Mouse (Mus musculus) right cerebral cortex, postnatal 10 days (tissue): ENCODE measurements around the gene Tmem253.
"Not testable (repeated sequence)": the region's sequence is repeated elsewhere in the genome, so short reads cannot be mapped to it uniquely, and the experiment has no call there.

Experiments used
- DNase-seq, 2 experiments: peaks; one replicate each; pipeline ENCODE4 v3.0.0; 2021; ENCODE audit warnings: low spot score in 2 of 2

Gene Tmem253

DNA sequence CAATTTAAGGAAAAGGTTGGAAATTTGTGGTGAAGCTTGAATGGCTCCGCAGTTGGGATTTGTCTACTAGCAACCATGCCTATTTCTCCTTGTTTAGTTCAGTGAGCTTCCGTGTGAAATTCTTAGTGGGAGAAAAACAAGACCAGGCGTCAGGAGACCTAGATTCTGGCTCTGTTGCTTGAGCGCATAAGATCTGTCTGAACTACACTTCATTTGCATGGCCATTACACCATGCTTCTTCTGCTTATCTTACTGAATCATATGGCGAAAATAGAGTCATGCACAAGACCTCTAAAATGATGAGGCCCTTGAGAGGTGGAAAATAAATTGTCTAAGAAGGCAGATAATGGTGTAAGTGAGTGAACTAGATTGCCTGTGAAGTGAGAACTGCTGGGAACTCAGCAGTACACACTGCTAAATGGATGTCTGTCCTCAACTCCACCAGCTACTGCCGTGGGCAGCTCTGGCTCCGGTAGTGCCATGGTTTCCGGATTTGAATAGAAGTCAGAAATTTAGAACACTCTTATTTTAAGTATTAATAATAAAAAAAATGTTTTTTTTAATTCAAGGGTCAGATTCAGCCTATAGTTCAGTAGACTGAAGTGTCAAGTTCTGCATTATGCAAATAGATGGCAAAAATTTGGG is 6.2 kb downstream of the Tmem253 start:
- no peak for DNase-seq

GRCm38 (mm10) chr14:52022244-52022708 is 6.8 kb downstream of the Tmem253 start:
- DNase-seq: no peak

- DNase-seq: peak; percentile 88 to 90
Observed at GRCm38 (mm10) chr14:52022709-52023459, 7.4 kb downstream of the Tmem253 start.

- DNase-seq: no peak
Observed at GRCm38 (mm10) chr14:52024133-52024532, 8.7 kb downstream of the Tmem253 start.

- no peak for DNase-seq
Observed at GRCm38 (mm10) chr14:52026342-52026741, 10.9 kb downstream of the Tmem253 start.

DNA sequence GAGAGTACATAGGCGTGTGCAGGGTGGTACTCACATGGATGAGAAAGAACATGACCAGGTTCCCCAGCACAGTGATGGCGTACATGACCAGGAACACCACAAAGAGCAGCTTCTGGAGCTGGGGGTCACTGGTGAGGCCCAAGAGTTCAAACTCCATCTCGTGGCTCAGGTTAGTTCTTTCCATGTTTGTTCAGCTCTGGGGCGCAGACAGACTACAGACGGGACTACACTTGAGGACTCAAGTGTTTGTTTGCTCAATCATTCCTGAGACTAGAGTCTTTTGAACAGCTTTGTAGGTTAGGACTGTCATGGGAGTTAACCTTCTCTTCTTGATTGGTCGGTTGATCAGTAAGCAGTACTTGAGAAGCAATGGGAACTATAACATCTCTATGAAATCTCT is 20.5 kb downstream of the Tmem253 start:
- no peak for DNase-seq

DNA sequence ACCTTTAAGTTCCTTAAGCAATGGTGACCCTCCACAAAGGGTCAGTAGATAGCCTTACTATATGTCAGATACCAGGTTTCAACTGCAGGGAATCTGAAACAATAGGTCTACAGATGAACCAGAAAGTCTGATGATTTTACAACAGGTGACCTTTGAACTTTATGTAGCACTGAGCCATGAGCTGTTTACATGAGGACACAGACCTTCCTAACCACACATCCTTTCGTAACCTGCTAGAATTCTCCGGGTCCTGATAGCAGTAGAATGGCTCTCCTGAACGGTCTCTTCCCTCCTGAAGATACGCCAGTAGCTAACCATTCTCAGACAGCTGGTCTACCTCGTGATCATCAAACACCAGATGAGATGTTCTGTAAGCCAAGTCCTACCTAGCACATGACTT is 23.9 kb downstream of the Tmem253 start:
- no peak for DNase-seq

- DNase-seq: not testable (repeated sequence)
Observed at GRCm38 (mm10) chr14:52042359-52042758, 26.9 kb downstream of the Tmem253 start, which contains the start of gene Olfr221. Gene Olfr221 (minus strand): TSS chr14:52042459.

DNA sequence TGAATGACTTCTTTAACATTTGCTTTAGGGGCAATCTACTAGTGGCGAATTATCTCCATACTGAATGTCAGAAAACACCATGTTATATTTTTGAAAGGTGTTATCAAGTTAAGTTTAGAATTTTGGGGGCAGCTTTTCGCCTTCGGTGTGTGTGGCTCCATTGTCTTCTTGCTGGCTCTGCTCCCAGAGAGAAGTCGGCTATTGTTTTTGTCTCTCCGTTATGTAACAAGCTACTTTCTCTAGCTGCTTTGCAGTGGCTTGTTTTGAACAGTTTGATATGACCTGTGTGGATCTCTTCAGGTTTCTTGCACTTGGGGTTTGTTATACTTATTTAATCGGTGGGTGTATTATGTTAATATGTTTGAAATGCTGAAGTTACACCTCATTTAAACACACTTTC is 28.0 kb downstream of the Tmem253 start:
- DNase-seq: no peak

DNA sequence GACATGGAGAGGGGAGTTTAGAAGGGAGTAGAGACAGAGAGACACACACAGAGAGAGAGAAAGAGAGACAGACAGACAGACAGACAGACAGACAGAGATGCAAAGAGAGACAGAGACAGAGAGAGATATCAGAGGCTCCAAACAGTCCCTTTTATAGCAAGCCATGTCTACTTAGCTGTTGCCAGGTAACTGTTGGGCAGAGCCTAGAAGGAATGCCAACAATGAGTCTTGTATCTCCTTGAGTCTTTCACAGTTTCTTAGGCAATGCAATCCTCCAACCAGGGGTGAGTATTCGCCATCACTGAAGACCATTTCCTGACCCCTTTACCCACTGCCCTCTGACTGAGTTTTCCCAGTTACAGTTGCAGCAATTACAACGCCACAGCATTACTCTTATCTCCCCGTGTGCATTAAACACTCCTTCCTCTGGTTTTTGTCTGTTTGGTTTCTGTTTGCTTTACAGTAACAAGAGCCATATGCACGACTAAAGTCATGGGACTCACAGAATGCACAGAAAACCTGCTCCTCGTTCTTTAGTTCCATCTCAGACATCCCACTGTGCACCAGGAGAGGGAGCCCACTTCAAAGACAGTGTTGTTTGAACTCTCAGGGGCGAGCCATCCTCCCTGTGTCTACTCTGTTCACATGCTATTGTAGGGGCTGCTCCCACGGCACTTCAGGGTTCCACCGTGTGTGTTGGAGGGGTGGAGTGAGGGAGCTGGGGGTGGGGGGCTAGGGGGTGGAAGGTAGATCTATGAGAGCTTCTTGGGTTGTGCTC is 29.6 kb downstream of the Tmem253 start:
- DNase-seq: peak; percentile 44 to 56

DNA sequence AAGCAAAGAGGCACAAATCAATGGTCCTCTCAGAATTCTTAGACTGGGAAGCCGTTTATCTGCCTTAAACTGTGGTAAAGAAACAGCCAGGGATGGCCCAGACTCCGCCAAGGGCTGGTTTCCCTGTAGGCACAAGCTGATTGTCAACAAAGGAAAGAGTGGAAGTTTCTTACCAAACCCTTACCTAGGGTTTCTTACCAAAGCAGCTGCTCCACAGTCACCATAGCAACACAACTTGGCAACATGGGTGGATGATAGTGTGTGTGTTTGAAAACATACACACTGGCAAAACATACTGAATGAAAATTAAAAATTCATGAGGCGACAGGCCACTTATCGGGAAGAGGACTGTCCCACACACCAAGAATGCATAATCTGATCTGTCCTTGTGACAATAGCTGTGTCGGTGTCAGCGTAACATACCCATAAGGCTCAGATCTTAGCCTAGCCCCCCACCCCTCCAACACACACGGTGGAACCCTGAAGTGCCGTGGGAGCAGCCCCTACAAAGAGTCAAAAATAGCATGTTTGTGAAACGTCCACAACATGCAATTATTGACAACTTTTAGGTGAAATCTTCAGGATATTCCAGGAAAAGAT is 30.6 kb downstream of the Tmem253 start:
- no peak for DNase-seq

GRCm38 (mm10) chr14:52052720-52053119 is 37.3 kb downstream of the Tmem253 start:
- not testable (repeated sequence) for DNase-seq

DNA sequence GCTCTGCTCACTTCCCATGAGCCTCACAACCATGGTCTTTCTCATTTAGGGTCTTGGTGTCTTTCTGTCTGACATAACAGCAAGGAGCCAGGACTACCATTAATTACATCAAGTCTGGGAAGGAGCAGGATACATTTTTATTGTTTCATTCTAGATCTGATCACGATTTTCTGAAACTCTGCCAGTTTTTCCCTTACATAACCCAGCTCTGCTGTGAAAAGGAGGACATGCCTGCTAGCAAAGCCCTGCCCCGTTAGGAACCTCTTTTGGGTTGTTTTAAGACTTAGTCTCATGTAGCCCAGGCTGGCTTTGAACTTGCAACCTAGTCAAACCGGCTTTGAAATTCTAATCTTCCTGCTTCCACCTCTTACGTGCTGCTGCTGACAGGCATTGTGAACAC is 44.5 kb downstream of the Tmem253 start:
- no peak for DNase-seq

DNA sequence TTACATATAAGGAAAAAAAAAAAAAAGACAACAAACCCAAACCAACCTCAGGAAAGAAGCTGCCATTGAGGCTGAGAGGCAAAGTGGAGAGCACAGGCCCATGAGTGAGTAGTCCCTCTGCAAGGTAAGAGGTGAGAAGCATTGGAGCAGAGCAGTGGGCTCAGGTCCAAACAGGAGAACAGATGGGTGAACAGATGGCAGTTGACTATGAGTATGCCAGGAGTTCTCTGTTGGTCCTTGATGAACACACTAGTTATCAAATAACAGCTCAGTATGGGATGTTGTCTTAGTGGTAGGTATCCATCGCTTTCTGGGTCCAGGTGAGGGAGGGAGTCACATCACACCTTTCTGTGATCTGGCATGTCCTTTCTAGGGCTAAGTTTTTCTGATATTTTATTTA is 45.3 kb downstream of the Tmem253 start:
- no peak for DNase-seq

GRCm38 (mm10) chr14:52061798-52062197 is 46.3 kb downstream of the Tmem253 start:
- no peak for DNase-seq

- DNase-seq: no peak
Observed at GRCm38 (mm10) chr14:52066135-52066534, 50.7 kb downstream of the Tmem253 start.
